Mouse (Mus musculus): Measurements from ENCODE around the gene Apof.

Gene Apof

GRCm38 (mm10) chr10:128298702-128299171, 30.3 kb downstream of the Apof start, which contains the start of gene Il23a:
Gene Il23a, minus strand, starts transcription at chr10:128298752.
- DNase-seq = no peak

DNA sequence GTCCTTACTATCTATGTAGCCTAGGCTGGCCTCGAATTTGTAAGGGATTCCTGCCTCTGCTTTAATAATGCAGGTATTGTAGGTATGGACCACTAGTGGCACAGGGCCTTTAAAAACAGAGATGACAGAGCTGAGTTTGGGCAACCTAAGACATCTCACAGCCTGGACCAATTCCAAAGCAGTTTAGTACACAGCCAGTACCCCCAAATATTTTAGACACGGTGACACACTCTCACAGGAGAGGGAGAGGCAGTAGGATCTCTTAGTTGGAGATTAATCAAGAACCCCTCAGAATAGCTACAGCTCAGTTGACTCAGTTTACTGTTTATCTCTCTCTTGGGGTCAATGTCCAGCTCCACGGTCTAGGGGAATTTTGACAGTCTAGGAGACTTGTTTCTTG, 33.9 kb downstream of the Apof start:
- DNase-seq = no peak

DNA sequence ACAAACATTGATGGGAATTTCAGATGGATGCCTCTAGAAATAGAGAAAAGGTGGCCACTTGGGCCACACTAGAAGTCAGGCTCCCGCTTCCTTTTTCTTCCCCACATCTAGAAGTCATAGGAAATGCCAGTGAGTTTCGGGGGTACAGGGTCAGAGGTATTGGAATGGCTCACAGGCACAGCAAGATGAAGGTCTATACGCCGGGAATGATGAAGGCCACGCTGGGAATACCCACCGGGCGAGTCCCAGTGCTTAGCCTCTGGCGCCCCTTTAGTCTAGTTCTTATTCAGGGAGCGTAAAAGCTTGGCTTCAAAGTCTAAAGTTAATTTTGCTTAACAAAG, 34.3 kb downstream of the Apof start:
- DNase-seq = no peak

- peak; percentile 98 to 100 for DNase-seq
Measured at GRCm38 (mm10) chr10:128303126-128304021, 34.9 kb downstream of the Apof start, which contains the start of gene Pan2. Gene Pan2, plus strand, starts transcription at chr10:128303335.

DNA sequence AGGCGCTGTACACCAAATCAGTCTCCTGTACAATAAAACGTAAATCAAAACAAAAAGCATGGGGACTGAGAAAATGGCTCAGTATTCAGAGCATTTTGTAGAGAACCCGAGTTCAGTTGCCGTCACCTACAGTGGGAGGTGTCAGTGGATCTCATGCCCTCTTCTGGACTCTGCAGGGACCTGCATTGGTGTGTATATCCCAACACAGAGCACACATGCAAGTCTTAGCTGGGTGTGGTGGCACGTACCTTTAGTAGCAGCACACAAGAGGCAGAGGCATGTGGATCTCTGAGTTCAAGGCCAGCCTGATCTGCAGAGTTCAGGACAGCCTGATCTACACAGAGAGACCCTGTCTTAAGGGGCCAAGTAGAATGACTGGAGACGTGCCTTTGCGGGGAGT, 41.2 kb downstream of the Apof start:
- DNase-seq = no peak

DNA sequence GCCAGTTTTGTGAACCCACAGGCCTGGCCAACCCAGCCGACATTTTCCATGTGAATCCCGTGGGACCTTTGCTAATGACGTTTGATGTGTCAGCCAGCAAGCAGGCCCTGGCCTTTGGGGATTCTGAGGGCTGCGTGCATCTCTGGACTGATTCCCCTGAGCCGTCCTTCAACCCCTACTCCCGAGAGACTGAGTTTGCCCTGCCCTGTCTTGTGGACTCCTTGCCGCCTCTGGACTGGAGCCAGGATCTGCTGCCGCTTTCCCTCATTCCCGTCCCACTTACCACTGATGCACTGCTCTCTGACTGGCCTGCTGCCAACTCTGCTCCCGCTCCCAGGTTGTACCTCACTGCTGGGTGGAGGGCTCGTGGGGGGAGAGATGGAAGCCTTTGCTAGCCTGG, 41.7 kb downstream of the Apof start:
- no peak for DNase-seq

- DNase-seq = no peak
Measured at GRCm38 (mm10) chr10:128310902-128311301, 42.4 kb downstream of the Apof start.

- no peak for DNase-seq
Measured at GRCm38 (mm10) chr10:128315578-128315977, 47.1 kb downstream of the Apof start.
